Mouse (Mus musculus): ENCODE measurements around the gene Sacs.

The Sacs gene

DNA sequence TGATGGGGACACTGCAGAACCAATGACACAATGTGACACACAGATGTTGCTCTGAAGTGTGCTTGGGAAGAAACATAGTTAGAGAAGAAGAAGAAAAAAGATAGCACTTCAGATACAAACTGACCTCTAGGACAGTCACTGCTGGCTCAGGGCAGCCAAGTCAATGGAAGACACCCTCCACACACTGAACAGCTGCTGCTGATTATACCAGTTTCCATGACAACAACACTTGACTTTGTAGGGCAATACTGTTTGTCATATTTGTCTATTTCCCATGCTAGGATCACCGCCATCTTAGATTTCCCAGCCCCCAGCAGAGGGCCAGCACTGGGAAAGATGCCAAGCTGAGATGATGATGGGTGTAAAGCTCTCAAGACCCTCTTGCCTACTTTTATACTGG lies 22.7 kb downstream of the Sacs start:
- no peak for DNase-seq (ENCODE audit: low read depth, low spot score)

DNA sequence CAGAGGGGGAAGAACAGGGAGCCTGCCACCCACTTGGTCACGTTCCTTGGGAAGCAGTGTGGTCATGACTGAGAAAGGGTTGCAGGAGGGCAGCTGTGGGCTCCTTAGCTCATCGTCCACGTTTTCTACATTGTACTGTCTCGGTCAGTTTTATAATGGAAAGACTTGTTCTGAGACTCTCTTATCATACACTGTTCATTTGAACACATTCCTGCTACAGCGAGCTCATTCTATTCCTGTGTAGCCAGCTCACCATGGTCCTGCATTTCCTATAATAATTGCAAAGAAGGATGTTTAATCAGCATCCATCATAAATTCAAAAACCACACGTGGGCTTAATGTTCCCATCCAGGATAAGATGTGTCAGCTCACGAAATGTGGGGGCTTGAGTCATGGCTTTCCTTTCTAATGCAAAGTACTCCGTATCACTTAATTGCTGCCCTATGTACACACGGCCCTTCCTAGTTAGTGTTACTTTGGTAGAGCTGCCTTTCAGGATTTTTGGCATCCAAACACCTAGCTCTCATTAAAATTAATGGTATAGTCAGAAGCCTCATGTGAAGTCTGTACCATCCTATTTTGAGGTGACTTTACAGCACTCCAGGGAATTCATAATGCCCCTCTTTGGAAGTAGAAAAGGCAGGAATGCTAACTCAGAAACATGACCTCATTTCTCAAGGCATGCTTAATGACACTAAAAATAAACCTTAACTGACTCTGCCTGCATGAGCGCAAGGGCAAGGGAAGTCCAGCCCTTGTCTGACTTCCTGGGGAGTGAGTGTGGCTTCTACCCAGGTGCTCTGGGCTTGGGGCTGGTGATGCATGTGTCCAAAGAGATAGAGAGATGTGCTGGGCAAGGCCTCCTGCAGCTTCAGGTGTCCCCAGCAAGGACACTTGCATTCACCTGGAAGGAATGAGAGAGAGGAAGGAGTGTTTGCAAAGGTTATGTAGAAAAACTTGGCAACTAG lies 23.4 kb downstream of the Sacs start:
- no peak for DNase-seq (ENCODE audit: low read depth, low spot score)

DNA sequence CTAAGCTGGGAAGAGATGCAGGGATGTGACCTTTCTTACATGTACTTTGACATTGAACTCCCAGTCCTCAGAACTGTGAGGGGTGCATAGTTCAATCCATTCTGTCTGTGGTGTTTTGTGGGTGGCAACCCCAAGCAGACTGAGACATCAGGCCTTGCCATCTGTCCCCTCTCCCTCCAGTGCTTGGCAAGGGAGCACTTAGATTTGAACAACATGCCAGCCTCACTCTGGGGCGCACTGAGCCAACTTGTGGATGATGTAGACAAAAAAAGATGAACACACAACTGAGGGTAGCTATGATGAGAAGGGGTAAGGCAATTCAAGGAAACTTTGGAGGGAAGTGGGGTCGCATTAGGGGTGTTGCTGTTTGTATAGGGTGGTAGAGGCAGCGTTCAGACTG lies 26.2 kb downstream of the Sacs start:
- no peak for DNase-seq (ENCODE audit: low read depth, low spot score)

DNA sequence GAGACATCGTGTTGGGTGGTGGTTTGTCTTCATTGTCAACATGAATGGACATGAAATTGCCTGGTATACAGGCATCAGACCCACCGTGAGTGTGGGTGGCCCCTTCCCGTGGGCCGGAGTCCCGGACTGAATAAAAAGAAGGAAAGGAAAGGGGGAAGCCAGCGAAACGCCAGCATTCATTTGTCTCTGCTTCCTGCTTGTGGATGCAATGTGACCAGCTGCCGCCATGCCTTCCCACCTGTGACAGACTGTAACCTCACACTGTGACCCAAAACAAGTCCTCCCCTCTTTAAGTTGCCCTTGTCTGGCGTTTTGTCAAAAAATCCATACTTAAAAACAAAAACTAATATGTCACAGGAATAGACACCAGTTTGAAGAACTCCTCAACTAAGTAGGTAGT lies 27.7 kb downstream of the Sacs start:
- DNase-seq (ENCODE audit: low read depth, low spot score): no peak

DNA sequence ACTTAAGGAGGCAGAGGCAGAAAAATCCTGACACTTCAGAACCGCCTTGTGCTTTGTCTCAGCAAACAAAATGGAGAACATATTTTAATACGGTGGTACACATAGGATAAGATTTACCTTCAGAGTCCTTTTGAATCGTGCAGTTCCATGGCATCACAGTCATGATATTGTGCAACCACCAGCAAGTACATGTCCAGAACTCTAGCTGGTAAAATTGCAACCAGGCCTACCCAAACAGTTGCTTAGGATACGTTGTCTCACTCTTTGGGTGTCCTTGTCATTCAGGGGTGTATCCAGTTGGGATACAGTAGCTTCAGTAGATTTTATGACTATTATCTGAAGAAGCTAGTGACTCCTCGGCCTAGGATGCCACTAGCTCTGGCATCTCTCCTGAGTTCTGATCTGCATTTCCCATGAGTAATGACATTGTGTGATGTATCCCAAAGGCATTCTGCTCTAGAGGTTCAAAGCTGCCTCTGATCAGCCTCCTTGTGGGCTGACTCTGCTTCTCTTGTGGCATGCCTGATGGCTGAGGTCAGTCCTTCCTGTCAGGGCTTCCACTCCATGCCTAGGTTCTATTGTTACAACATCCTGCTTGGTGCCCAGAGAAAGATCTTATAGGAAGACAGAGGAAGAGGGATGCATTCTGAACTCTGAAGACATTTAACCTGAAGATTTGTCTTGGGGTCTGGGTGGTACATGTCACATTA lies 33.2 kb downstream of the Sacs start:
- DNase-seq (ENCODE audit: low read depth, low spot score): peak; percentile 87

DNA sequence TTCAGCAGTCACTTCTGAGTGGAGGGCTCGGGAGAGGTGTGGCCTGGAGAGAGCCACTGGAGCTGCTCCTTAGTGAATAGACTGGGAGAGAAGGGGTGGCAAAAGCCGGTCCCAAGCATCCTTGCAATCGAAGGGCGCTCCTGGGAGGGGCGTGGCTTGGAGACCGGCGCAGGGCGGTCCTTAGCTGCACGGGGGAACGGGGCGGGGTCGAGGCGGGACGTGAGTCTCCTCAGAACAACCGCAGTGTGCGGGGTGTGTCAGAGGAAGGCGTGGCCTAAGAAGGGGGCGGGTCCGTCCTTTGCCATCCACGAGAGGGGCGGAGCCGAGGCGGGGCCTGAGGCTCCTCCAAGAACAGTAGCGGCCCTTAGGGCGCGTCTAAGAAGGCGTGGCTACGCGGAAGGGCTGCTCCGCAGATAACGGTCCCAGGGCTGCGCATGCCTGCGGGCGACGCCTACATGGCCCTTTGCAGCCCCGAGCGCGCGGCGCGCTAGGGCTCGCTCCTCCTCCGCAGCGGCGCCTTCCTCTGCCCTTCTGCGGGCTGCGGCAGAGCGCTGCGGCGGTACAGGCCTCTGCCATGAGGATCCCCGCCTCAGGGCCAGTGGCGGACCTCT lies 34.4 kb downstream of the Sacs start:
- DNase-seq (ENCODE audit: low read depth, low spot score): peak; percentile 99

DNA sequence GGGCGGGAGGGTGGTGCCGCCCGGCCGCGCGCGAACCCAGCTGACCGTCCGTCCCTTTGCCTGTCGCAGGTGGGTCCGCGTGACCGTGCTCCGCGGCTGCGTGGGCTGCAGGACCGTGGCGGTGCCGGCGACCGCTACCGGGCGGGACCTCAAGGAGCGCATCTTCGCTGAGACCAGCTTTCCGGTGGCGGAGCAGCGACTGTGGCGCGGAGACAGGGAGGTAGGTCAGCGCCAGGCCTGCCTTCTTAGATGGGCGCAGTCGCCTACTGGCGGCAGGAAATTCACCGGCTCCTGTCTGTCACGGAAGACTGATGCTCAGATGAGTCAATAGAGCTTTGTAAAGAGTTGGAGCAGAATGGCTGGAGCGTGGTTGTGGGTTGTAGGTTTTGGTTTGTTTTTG lies 35.0 kb downstream of the Sacs start:
- peak; percentile 87 for DNase-seq (ENCODE audit: low read depth, low spot score)

DNA sequence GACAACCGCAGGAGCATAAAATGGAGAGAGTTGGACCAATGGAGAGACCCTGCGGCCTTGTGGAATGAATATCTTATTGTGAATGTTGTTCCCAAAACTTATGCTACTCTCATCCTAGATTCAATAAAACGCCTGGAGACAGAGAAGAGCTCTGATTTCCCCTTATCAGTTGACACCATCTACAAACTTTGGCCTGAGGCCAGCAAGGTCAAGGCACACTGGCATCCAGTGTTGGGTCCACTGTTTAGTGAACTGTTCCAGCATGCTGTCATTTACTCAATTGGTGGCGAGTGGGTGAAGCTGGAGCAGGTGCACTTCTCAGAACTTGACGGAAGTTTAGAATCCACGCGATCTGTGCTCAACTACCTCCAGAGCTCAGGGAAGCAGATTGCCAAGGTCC lies 53.6 kb downstream of the Sacs start:
- no peak for DNase-seq (ENCODE audit: low read depth, low spot score)

DNA sequence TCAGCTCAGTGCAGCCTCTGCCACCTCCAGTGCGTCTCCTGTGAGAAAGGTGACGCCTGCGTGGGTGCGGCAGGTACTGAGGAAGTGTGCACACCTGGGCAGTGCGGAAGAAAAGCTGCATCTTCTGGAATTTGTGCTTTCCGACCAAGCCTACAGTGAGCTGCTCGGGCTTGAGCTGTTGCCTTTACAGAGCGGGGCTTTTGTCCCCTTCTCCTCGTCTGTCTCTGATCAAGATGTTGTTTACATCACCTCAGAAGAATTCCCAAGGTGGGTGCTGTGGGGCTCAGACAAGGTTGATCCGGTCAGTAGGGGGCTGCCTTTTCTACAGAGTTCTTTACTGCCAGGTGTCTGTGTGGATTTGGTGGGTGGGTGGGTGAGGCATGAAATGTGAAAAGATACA lies 54.1 kb downstream of the Sacs start:
- no peak for DNase-seq (ENCODE audit: low read depth, low spot score)

DNA sequence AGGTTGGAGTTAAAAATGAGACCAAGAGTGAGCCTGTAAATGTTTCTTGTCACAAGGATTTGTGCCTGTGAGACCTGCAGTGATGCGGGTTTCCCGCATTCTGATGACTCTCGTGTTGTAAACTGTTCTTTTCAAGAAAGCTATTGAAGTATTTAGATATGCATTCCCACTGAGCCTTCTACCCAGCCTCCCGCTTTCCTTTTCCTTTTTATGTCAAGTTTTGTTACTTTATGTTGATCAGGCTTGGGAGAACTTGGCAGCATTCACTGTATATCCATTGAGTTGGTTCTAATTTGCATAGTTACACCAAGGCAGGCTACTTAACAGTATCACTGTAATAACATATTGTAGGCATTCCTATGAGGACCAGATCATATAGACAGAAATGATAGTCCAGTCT lies 56.2 kb downstream of the Sacs start:
- DNase-seq (ENCODE audit: low read depth, low spot score): no peak

DNA sequence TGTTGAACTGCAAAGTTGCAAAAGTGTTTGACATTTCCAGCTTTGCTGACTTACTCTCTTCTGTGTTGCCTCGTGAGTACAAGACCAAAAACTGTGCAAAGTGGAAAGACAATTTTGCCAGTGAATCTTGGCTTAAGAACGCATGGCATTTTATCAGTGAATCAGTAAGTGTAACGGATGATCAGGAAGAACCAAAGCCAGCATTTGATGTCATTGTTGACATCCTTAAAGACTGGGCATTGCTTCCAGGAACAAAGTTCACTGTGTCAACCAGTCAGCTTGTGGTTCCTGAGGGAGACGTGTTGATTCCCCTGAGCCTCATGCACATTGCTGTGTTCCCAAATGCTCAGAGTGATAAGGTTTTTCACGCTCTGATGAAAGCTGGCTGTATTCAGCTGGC lies 71.9 kb downstream of the Sacs start:
- DNase-seq (ENCODE audit: low read depth, low spot score): no peak

DNA sequence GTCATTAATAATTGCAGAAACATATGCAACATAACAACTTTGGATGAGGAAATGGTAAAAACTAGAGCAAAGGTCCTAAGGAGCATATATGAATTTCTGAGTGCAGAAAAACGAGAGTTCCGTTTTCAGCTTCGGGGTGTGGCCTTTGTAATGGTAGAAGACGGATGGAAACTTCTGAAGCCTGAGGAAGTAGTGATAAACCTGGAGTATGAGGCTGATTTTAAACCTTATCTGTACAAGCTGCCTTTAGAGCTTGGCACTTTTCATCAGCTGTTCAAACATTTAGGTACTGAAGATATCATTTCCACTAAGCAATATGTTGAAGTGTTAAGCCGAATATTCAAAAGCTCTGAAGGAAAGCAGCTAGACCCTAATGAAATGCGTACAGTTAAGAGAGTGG lies 73.5 kb downstream of the Sacs start:
- DNase-seq (ENCODE audit: low read depth, low spot score): no peak

DNA sequence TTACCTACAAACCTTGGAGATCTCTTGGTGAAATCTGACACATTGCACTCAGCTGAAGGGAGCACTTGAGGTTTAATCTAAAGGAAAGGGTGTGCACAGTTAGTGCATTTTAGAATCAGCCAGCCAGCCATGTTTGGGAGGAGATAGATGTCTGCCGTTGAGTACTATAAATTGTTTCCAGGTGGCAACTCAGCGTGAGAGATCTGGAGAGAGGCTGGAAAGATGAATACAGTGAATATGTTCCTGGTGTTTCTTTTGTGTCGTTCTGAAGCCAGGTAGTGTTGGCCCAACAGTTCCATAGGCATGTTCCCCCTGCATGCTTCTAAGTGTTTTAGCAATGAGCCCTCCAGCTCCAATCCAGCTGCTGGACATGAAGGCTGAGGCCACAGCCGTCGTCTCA lies 82.9 kb downstream of the Sacs start:
- DNase-seq (ENCODE audit: low read depth, low spot score): no peak

DNA sequence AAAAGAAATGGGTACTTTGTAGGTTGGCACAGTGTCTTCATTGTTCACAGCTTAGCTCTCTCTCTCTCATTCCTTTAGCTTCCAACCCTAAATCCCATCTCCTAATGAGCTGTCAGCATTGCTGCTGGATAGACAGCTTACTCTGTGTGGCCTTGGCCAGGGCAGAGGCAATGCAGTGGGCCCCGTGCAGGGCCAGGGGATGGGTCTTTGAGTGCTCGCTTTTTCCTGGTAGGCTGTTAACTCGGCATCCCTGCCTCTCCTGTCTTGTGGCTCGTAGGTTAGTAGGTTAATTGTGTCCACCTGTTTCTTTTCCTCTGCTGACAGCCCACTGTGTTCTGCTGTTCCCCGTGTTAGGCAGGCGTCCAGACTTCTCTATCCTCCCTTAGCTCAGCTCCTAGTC lies 84.2 kb downstream of the Sacs start:
- no peak for DNase-seq (ENCODE audit: low read depth, low spot score)

DNA sequence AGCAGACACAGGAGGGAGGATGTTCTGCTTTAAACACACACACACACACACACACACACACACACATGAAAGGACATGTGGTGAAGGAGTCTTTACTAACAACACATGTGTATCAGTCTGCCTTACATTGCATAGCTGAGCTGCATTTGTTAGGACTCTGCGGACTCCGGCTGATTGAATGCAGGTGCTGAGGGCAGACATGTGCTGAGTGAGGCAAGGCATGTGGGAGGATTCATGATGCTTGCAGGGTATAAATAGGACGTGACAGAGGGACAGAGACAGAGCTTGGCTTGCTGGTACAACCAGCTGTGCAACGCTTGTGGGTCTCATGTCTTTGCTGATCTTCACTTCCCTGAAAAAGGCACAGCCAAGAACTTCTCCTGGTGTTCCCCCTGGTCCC lies 85.5 kb downstream of the Sacs start:
- DNase-seq (ENCODE audit: low read depth, low spot score): no peak

DNA sequence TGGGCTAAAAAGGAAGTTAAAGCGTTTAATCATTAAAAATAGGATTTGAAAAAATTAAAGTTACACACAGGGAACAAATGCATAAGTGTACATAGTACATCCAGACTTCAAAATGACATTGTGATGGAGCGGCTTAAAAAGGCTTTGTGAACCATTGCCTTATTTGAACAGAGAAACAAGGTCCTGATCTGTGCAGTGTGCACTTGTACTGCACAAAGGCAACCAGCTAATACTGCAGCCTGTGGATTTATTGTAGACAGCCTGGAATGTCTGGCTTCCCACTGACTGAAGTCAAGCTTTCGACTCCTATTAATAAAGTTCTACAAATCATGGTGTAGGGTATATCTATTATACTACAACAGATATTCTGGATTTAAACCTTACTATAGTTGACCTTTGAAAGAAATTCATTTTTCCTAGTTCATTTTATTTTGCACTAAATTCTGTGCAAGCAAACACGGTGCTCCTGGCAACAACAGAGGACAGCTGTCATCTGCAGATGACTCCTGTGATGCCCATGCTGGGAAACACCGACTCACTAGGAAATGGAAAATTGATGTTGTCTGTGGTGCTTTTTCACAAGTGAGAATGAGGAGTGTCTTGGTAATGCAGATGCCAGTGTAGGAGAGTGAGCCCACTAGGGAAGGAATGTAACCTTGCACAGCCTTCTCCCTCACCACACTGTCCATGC lies 86.3 kb downstream of the Sacs start:
- no peak for DNase-seq (ENCODE audit: low read depth, low spot score)

DNA sequence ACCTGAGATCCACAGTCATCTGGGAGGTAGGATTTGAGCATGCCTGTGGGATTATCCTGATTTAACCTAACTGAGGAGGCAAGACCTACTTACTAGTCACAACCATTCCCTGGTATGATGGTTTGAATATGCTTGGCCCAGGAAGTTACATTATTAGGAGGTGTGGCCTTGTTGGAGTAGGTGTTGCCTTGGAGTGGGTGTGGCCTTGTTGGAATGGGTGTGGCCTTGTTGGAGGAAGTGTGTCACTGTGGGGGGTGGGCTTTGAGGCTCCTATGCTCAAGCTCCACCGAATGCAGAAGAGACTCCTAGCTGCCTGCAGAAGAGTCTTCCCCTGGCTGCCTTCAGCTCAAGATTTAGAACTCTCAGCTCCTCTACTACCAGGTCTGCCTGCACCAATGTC lies 87.9 kb downstream of the Sacs start:
- DNase-seq (ENCODE audit: low read depth, low spot score): no peak

DNA sequence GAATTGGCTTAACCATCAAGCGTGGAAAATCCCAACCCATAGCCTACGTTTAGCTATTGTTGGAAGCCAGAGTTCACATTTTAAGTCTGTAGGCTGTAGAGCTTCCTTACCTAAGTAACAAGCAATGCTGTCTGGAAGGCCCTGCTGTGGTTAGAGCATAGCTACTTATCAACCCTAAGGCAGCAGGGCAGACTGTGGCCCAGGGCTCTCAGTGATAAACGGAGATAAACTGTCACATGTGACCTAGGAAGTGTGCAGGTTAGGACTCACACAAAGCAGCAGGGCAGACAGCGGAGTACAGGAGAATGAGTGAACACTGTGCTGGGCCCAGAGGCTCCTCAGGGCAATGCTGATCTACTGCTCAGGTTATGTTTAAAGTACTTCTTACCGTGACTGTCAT lies 91.5 kb downstream of the Sacs start:
- no peak for DNase-seq (ENCODE audit: low read depth, low spot score)

DNA sequence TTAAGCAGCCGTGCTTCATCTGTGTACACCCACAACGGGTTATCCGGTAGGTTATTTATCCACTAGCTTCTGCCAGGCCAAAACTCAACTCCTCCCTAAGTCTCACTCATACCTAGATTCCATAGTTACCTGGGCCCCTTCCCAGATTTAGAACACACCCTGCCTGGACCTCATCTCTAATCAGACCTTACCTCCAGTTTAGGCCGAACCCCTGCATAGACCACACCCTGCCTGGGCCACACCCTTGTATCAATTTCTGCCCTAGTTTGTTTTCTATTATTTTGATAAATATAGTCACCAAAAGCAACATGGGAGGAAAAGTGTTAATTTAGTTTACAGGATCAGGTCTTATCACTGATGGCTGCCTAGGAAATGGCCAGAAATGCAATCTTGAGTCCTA lies 91.9 kb downstream of the Sacs start:
- no peak for DNase-seq (ENCODE audit: low read depth, low spot score)

DNA sequence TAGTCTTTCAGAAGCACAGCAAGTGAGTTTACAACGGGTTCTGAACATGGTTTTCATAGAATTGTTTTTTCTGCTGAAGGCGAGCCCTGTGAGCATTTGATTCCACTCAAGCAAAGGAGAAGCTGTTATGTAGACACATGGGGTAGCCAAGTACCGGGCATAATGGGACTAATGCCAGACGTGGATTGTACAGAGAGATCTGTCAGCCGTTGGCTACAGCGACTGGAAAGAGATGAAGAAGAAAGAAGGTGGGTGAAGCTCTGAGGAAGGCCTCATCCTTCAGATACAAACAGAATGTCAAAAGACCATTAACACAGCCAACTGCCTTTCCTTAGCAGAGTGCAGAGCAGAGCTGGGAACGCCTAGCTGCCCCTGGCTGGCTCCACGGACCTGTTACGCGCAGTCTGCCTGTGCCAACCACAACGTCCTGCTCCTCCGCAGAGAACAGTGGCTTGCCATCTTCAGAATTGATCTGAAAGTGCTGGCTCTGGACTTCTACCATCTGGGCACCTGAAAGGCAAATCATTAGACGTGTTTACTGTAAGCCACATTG lies 93.8 kb downstream of the Sacs start:
- no peak for DNase-seq (ENCODE audit: low read depth, low spot score)

DNA sequence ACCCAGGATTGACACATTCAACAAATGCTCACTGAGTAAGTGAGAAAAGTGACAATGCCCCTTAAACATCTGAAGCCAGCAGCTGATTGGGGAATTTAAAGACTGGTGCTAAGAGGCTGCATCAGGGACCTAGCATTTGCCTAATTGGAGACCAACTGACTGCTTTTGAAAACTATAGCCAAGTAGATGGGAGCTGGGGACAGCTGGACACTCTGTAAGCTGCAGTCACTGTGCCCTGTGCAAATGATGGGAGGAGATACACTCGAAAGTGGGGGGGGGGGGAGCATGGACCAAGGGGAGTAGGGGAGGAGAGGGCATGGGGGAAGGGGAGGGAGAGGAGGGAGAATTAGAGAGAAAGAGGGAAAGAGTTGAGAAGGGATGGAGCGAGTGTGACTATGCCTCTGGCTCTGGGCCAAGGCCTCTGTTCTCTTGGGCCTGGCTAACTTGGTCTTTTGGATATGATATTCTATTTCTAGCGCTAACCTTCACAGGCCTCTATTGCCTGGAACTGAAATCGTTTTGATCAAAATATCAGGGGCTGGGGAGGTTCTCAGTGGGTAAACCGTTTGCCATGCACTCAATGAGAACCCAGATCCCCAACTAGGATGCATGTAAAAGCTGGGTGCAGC lies 97.7 kb downstream of the Sacs start:
- no peak for DNase-seq (ENCODE audit: low read depth, low spot score)

All from 3T3-L1 (cell line).